Mouse (Mus musculus): Measurements from ENCODE around the gene Cdk4. TPM values are rescaled to one million over a fixed set of nuclear protein-coding genes. Genes with fewer than 3 reads are reported as not detected.
"Not testable (repeated sequence)": the region's sequence is repeated elsewhere in the genome, so short reads cannot be mapped to it uniquely, and the experiment has no call there.

Gene Cdk4
- total RNA-seq, 2 experiments from 2014 or later = 567 to 827 TPM

GRCm38 (mm10) chr10:127072969-127073368, 9.6 kb downstream of the Cdk4 start:
- ATAC-seq (replicated peaks; ENCODE audit: poor library complexity) = not testable (repeated sequence)

DNA sequence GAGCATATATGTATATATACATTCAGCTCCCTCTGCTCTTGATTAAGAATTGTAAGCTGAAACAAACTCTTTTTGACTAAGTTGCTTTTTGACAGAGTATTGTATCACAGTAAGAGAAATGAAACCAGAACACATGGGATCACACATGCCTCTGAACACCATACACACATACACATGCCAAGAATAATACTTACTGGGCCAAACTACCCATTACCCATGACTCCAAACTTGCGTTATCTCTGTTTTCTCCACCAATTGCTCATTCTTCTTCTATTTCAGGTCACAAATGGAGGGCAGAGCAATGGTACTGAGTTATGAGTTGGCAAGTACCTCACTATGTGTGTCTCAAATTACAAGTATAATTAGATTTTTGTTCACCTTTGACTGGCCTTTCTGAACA, 10.6 kb downstream of the Cdk4 start:
- ATAC-seq (replicated peaks; ENCODE audit: poor library complexity) = no peak

GRCm38 (mm10) chr10:127075080-127075479, 11.7 kb downstream of the Cdk4 start, which contains the start of gene Agap2:
Gene Agap2 (plus strand): TSS chr10:127075284.
- peak; percentile 71 for ATAC-seq (replicated peaks; ENCODE audit: poor library complexity)

GRCm38 (mm10) chr10:127075651-127076050, 12.3 kb downstream of the Cdk4 start:
- ATAC-seq (replicated peaks; ENCODE audit: poor library complexity) = no peak

DNA sequence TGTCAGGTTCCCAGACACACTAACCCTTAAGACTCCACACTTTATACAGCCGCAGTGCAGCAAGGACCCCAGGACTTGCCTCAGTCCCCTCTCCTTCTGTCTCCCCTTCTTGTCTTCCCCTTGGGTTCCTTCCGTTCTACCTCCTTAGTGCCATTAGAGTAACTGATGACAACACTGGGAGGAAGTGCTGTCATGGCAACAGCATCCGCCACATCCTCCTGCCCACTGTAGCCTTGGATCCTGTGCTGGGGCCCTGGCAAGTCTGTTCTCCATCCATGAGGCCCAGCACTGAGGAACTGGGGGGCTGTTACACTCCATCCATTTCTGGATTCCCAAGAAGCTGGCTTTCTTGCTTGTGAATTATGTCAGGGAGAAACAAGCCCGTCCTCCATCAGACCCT, 12.7 kb downstream of the Cdk4 start:
- peak; percentile 73 for ATAC-seq (replicated peaks; ENCODE audit: poor library complexity)

DNA sequence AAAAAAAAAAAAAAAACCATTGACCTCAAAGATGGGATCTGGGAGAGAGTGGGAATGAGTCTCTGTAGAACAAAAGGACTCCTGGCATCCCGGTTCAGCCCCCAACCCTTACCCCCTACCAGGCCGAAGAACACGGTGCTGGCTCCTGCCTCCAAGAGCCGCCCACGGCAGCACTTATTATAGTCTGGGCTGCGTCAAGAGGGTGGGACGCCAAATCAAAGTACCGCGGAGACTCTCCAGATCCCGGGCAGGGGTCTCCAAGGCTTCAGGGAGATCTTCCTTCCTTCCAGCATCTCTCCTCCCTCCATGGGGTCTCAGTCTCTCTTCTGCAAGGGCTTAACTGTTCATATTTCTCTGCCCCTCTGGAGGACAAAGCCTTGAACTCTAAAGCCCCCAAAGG, 14.2 kb downstream of the Cdk4 start:
- no peak for ATAC-seq (replicated peaks; ENCODE audit: poor library complexity)

- no peak for ATAC-seq (replicated peaks; ENCODE audit: poor library complexity)
Measured at GRCm38 (mm10) chr10:127078001-127078676, 14.8 kb downstream of the Cdk4 start.

DNA sequence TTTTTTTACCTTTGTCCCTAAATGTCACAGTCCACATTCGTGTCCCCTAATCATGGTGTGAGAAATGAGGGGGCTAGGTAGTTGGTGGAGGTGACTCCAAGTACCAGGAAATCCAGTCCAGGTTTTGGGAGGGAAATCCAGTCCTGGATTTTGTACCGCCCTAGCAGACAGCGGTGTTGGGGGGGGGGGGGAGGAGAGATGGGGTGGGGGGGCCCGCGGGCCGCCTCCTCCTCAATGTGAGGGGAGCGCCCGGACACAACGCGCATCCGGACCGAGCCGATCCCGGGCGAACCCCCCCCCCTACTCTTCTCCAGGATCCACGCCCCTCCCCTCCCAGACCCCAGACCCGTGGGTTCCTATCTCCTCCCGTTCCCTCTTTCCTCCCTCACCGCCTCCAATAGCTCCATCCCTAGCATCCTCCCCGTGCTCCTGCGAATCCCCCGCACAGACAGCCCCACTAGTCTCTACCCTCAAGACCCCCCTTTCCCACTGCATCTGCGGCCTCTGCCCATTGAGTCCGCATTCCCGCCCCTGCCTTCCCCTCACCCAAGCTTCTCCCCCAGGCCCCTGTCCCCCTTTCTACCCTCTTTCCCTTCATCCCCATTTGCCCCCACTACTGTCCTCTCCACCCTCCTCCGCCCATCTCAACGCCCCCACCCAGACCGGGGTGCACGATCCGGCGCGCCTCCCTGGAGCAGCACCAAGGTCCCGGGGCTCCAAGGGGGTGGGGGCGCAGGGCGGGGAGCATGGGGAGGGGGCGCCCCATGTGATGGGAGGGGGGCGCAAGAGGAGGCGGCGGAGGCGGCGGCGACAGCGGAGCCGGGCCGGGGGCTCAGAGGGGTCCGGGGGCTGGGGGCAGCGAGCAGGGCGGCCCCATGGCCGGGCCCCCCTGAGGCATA, 15.6 kb downstream of the Cdk4 start:
- ATAC-seq (replicated peaks; ENCODE audit: poor library complexity) = no peak

DNA sequence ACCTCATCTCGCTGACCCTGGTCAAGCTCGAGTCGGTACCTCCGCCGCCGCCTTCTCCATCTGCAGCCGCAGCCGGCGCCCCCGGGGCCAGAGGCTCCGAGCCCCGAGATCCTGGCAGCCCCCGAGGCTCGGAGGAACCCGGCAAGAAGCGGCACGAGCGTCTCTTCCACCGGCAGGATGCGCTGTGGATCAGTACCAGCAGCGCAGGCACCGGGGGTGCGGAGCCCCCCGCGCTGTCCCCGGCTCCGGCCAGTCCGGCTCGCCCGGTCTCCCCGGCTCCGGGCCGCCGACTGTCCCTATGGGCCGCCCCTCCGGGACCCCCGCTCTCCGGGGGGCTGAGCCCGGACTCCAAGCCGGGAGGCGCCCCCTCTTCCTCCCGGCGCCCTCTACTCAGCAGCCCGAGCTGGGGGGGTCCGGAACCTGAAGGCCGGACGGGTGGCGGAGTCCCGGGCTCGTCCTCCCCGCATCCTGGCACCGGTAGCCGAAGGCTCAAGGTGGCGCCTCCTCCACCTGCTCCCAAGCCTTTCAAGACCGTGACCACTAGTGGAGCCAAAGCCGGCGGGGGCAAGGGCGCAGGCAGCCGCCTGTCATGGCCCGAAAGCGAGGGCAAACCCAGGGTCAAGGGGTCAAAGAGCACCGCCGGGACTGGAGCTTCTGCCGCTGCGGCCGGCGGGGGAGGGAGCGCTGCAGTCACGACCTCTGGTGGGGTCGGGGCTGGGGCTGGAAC, 16.5 kb downstream of the Cdk4 start:
- ATAC-seq (replicated peaks; ENCODE audit: poor library complexity) = no peak

DNA sequence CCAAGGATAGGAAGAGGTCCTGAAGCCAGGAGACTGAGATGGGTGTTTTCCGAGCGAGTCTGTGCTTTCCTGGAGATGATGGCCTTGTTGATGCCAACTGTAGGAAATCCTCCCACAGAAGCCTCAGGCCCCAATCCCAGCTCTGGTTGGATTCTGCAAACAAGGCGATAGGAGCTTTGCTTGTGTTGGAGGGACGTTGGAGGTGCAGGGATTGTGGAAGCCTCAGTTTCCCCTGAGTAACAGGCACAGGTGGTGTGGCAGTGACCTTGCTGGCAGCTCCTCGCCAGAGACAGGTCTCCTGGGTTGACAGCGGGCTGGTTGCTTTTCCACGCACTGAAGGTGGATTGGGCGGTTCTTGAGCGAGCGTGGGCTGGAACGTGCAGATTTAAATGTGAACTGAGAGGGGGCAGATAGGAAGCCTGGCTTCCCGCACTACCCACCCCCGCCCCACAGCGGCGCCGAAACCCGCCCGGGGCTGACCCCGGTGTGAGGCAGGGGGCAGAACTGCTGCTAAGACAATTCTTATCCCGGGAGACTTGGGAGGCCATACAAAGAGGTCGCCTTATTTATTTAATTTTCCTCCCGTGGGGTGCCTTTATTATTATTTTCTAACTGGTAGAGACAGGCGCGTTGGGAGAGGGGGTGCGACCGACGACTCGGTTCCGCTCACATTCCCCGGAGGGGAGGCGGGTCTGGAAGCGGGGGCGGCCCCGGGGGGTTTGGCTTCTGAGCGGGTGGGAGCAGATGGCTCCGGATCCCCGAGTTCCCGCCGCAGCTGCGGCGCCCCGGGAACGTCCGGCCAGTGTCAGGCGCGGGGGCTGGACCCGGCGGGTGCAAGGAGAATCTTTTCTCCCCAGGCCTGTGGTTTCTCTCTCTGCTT, 17.8 kb downstream of the Cdk4 start:
- ATAC-seq (replicated peaks; ENCODE audit: poor library complexity) = no peak

DNA sequence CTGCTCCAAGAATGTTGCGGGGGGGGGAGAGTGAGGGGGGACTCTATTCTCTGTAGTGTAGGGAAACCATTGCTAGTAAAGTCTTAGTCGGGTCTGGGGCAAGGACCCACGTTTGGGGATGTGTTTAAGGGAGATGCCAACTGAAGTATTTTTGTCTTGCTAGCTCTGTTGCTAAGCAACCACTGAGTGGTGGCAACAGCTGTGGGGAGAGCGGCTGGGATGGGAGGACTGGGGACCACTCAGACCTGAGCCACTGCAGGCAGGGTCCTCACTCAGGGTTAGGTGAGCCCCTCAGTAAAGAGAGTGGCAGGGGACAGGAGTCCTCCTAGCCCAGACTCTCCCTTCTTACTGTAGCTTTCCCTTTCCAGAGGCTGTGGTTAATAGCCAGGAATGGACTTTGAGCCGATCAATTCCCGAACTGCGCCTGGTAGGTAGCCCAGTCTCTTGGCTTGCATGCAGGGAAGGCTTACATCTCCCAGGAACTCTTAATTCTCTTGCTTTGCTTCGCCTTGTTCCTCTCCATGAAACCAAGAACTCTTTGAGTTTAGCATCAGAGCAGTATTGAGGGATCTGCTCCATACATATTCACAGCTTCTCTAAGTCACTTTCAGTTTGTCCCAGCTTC, 18.8 kb downstream of the Cdk4 start:
- ATAC-seq (replicated peaks; ENCODE audit: poor library complexity) = no peak

DNA sequence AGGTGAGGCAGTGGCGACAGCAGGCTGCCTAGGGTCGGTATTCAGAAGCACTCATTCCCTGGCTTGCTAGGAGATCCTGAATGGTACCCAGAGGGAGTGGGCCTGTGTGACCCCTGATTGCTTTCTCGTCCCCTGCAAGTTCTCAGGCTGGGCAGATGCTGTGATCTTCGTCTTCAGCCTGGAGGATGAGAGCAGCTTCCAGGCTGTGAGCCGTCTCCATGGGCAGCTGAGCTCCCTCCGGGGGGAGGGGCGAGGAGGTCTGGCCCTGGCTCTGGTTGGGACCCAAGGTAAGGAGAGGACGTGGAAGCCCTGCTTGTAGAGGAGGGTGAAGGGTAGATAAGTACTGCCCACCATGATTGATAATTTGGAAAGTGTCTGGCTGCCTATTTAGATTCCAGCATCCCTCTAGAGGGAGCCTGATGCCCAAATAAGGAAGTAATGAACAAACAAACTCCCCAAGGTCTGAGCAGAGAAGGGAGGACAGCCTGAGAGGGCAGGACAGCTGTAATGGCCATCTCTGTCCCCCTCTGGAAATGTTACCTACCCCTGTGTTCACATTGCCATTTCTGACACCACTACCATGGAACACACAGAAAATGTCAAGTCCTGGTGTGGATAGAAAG, 20.1 kb downstream of the Cdk4 start:
- ATAC-seq (replicated peaks; ENCODE audit: poor library complexity) = no peak

GRCm38 (mm10) chr10:127083915-127084306, 20.6 kb downstream of the Cdk4 start:
- no peak for ATAC-seq (replicated peaks; ENCODE audit: poor library complexity)

DNA sequence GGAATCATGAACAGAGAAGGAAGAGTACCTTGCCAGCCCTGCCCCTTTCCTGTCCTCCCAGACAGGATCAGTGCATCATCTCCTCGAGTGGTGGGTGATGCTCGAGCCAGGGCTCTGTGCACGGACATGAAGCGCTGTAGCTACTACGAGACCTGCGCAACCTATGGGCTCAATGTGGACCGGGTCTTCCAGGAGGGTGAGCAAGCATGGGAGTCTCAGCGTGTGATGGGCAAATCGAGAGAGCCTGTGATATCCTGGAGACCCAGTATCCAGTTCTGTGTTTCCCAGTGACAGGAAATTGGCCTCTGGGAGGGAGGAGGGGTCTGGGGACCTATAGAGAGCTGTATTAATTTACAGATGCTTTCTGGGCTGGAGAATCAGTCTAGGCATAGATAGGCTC, 21.7 kb downstream of the Cdk4 start:
- ATAC-seq (replicated peaks; ENCODE audit: poor library complexity) = no peak

DNA sequence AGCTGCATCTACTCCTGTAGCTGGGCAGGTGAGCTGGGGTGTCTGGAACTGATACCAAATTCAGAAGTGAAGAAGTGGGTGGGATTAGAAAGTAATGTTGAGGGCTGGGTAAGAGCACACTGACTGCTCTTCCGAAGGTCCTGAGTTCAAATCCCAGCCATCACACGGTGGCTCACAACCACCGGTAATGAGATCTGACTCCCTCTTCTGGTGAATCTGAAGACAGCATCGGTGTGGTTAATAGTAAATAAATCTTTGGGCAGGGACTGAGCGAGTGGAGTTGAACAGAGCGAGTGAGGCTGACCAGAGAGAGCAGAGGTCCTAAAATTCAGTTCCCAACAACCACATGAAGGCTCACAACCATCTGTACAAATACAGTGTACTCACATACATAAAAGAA, 22.3 kb downstream of the Cdk4 start:
- no peak for ATAC-seq (replicated peaks; ENCODE audit: poor library complexity)

- no peak for ATAC-seq (replicated peaks; ENCODE audit: poor library complexity)
Measured at GRCm38 (mm10) chr10:127090560-127091411, 27.5 kb downstream of the Cdk4 start.

- peak; percentile 15; the same call in 1 of the 2 replicates for ATAC-seq (replicated peaks; ENCODE audit: poor library complexity)
Measured at GRCm38 (mm10) chr10:127091507-127092396, 28.4 kb downstream of the Cdk4 start.

DNA sequence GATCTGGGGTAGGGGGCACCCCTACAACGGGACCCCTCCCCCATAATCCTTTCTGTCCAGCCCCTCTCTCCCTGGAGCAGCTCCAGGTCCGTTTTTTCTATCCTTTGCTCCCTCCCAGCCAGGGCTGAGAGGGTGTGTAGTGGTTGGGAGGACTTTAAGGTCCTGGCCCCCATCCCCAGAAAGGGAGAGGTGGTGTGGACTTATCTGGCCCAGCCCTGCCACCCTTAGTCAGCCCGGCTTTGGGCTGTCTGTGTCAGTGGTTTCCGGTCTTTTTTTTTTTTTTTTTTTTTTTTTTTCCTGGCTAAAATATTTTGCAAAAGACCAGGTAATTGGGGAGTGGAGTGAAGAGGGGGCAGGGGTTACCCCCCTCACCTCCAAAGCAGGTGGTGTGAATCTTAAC, 29.4 kb downstream of the Cdk4 start:
- ATAC-seq (replicated peaks; ENCODE audit: poor library complexity) = no peak; the same call in 1 of the 2 replicates

Data from megakaryocyte progenitor cell, adult 5-6 weeks (primary cell).